Mouse (Mus musculus) spleen, postnatal 10 days (tissue): ENCODE data around the gene 4930505A04Rik.
"Not testable (repeated sequence)": the region's sequence is repeated elsewhere in the genome, so short reads cannot be mapped to it uniquely, and the experiment has no call there.

Source experiments
- DNase-seq, 2 experiments: peaks; one replicate each; pipeline ENCODE4 v3.0.0; 2021 to 2022; ENCODE audit warnings: low spot score in 2 of 2

4930505A04Rik gene

GRCm38 (mm10) chr11:30471751-30472593 lies at the start of gene 4930505A04Rik:
Gene 4930505A04Rik (minus strand): TSS chr11:30471827.
- peak in 1 of 2 experiments; percentile 41 for DNase-seq

- no peak for DNase-seq
Measured at GRCm38 (mm10) chr11:30517133-30517532, 45.5 kb upstream of the 4930505A04Rik start.

DNA sequence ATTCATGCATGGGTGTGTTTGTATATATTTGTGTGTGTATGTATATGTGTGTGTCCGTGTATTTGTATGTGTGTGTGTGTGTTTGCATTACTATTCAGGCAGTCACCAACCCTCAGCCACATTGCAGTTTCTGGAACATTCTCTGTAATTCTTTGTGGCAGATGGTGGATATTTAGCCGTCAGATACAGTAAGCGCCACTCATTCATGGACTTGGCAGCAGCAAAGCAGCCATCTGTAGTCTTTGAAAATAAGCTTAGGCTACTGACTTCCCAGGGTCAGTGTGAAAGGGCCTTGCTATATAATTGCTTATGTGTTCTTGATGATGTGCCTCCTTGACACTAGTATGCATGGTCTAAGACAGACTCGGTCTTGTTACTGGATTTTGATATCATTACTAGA lies 36.6 kb upstream of the 4930505A04Rik start:
- no peak for DNase-seq

DNA sequence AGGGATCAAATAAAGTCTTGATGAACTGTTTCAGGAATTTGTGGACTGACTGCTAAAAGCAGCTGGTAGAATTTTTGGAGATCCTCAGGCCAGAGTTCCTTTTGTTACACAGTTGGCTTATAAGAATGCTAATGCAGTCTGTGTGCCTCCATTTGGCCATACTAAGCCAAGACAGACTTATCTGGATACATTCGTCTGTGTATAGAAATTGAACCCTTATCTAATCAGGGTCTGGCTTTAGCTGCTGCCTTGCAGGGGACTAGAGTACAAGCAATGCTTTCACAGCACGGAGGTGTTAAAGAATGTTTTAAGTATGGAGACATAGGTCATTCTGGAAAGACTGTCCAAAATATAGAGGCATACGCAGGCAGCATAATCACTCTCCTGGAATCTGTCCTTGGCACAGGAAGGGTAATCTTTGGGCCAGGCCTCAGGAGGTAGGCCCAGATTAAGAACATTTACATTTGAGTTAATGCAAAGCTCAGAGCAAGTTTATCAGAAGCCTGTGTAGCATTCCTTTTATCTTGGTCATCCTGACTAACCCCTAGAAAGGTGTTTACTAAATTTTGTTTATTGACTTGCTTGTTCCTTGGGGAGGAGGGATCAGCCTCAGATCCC lies 27.2 kb upstream of the 4930505A04Rik start:
- no peak for DNase-seq

DNA sequence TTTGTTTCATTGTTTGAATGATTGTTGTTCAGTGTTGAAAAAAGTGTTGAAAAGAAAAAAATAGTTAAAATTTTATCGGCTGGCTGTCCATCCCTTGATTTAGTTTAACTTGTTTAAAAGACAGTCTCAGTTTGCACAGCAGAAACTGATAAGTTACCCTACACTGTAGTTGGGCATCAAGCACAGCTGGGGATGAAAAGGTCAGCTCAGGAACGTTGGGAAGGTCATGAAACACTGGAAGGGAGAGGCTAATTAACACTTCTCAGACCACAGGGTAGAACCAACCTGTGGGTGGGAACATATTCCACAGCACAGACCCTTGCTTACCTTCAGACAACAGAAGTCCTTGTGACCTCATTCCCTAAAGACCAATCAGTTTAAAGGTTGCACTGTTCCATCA lies 25.5 kb upstream of the 4930505A04Rik start:
- DNase-seq, result no peak

- no peak for DNase-seq
Measured at GRCm38 (mm10) chr11:30491515-30492260, 20.1 kb upstream of the 4930505A04Rik start.

DNA sequence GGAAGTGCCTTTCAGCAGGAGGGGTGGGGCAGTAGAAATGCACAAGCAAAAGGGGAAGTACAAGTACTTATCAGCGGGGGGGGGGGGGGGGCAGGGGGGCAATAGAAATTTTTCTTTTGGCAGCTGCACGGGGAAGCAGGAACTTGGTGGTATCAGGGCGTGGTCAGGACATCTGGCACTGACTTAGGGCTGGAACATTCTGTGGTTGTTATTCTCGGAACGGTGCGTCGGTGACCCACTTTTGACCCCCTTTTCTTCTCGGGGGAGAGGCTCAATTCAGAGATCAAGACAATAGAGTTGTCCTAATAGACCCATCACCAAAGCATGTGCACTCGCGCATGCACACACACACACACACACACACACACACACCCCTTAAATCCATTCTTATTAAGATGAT lies 16.6 kb upstream of the 4930505A04Rik start:
- no peak for DNase-seq

- no peak for DNase-seq
Measured at GRCm38 (mm10) chr11:30483286-30483685, 11.7 kb upstream of the 4930505A04Rik start.

- no peak for DNase-seq
Measured at GRCm38 (mm10) chr11:30471187-30471586, 440 bp downstream of the 4930505A04Rik start.

DNA sequence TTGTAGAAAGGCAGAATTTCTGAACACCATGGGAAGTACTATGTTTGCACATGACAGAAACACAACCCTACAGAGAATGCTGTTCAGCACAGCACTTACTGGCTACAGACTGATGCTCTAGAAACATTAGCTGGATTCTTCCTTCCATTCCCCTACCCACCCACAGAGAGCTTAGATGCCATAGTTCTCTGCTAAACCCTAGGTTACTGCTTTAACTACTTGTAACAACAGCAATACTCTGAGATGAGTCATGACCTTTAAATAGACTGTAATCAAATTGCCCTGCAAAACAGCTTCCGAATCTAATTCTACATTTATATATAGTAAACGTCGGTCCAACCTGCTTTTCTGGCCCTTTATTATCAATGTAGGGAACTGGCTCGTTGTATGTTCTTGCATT lies 17.3 kb downstream of the 4930505A04Rik start:
- no peak for DNase-seq

GRCm38 (mm10) chr11:30448126-30448525 lies 23.5 kb downstream of the 4930505A04Rik start:
- no peak for DNase-seq

DNA sequence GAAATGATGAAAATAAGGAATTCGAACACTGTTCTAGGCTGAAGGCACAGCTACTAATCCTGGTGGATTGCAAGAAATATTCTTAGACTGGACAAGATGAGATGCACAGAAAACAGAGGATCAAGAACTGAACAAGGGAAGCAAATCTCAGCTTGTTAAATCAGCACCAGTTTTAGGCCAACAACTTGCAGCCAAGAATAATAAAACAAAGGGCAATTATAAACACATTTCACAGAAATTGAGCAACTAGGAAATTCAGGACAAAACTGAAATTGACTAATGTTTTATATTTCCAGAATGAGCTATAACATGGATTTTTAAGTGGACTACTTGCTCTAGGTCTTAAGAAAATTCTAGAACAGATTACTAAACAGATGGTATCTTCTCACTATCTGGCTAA lies 24.1 kb downstream of the 4930505A04Rik start:
- no peak for DNase-seq

GRCm38 (mm10) chr11:30444192-30444905 lies 27.3 kb downstream of the 4930505A04Rik start:
- not testable (repeated sequence) for DNase-seq

GRCm38 (mm10) chr11:30443746-30444145 lies 27.9 kb downstream of the 4930505A04Rik start:
- no peak for DNase-seq

GRCm38 (mm10) chr11:30433256-30433950 lies 38.2 kb downstream of the 4930505A04Rik start:
- no peak for DNase-seq

DNA sequence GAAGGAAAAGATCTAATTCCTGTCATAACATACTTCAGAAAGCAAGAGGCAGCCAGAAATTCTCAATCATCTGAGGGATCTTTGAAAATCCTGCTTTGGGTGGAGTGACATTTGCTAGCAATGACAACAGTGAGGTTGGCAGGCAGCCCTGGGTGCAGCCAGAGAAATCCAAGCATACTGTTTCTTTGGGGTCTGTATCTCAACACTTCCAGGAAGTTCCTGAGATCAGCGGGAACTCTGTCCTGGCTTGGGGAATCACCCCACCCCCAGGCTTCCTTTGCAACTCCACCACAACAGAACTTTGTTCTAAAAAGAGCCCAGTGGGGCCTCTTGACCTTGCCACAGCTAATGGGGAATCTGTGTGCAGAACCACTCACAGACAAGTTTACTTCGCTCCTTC lies 66.0 kb downstream of the 4930505A04Rik start:
- no peak for DNase-seq

DNA sequence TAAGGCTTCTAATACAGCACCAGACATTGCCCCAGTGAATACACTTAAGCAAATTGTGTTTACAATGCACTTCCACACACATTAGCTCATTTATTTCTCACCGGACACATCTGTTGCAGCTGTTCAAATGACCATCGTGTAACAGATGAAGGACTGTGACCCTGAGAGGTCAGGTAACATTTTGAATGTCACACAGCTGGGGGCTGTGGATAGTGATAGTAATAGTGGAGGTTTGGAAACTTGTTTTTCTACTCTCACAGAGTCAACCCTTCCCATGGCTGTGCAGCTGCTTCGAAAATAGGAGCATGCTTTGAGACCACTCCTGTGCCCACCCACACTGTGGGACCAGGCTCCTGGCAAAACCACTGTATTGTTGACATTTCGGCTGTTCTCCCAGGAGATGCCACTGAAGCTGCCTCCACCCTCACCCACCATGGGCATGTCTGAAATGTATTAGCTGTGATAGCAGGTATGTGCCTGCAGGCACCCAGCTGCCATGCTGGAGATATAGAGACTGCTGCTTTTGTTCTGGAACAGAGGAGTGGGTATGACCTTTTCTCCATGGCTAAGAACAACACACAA lies 66.9 kb downstream of the 4930505A04Rik start:
- no peak for DNase-seq

DNA sequence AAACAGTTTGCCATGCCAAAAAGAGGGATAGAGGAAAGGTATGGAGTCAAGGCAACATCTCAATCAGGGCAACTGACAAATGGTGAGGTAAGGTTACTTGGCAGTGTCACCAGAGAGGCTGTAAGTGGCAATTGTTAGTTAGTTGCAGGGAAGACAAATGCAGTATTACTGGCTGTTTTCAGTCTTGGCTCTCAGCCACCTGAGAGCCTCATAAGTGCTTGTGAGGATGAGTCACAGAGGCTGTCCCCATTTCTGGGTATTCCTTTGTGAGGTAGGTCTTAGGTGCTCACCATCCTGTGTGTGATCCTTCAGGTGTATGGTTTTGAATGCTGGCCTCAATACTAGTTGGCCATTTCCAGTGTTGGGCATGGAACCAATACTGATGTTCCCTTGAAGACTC lies 77.3 kb downstream of the 4930505A04Rik start:
- DNase-seq, result no peak

- DNase-seq, result no peak
Measured at GRCm38 (mm10) chr11:30383076-30383475, 88.6 kb downstream of the 4930505A04Rik start.
